Mouse (Mus musculus) cerebellum, postnatal 14 days (tissue): Measurements from ENCODE around the gene Eps15l1.

Experiments
- DNase-seq, 2 experiments: peaks; one replicate each; pipeline ENCODE4 v3.0.0; 2021; ENCODE audit warnings: mixed read lengths in 2 of 2

Gene Eps15l1

DNA sequence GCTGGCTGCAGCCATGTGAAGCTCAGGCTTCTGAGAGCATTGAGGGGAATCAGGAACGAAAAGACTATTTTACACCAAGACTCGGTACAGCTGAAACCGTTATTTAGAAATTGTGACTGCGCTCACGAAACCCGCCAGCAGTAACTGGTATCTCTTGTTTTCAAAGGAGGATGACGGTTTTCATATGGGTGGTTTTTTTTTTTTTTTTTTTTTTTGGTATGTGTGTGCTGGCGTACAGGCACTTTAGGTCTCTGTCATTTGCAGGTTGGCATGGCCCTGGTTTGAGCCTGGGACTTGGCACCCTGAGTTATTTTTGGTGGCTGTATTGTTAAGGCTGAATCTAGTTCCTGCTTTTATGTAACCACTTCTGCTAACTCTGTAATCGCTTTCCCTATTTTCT is 71.4 kb downstream of the Eps15l1 start:
- DNase-seq: no peak

DNA sequence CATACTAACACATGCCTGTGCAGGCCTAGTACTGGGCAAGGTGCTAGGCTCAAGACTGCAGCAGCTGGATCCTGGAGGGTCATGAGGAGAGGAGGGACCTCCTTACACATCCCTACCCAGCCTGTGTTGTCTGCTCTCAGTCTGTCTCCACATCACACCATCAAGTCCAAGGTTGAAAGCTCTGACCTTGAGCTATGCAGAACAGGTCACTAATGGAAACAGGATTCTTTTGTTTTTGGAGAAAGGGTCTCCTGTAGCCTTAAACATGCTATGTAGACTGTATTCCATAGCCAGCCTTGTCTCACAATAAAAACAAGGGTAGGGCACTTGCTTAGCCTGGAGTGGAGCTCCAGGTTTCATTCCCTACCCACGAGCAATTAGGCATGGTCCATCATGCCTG is 72.3 kb downstream of the Eps15l1 start:
- DNase-seq: no peak

DNA sequence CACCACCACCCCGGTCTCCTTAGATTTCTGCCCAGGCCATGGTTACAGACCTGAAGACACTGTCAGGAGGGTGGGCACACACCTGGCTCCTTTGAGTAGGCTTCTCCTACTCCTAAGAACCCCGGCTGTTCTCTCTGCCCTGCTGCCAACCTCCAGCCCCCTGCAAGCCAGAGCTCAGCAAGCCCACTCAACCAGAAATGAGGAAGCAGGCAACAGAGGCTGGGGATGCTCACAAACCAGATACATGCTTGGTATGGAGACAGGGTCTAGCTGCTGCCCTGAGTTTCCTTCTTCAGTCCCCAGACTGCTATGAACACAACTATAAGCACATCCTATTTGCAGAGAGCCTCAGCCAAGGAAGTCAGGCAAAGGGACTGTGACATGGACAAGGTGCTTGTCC is 73.1 kb downstream of the Eps15l1 start:
- DNase-seq: no peak

DNA sequence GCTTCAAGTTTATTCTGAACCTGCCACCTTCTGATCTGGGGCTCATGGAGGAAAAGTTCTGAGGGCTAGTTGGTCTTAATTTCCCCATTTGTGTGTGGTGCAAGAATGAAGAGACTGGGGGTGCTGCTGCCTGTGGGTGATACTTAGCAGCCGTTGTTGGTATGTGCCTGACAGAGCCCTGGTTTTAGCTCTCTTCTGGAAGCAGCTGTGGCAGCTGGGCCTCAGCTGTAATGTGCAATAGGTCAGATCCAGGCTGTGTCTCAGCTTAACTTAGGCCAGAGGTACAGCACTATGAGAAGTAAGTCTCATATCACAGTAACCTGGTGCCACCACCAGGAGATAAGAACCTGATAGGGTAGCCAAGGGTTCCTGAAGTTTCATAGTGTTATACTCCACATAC is 73.7 kb downstream of the Eps15l1 start:
- no peak for DNase-seq

DNA sequence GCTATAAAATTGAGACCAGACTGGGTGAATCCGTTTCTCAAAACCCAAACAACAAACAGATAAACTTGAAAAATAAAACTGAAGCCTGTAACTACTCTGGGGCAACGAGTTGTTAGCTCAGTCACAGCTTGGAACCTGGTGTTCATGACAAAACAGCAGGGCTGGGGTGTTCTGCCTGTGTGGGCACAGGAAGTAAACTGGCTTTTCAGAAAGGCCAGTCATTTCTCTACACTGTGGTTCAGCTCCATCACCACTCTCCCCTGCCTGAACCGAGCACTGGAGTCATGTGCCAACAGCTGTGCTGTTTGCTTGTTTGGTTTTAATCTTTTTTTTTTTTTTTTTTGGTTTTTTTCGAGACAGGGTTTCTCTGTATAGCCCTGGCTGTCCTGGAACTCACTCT is 77.5 kb downstream of the Eps15l1 start:
- DNase-seq: no peak

DNA sequence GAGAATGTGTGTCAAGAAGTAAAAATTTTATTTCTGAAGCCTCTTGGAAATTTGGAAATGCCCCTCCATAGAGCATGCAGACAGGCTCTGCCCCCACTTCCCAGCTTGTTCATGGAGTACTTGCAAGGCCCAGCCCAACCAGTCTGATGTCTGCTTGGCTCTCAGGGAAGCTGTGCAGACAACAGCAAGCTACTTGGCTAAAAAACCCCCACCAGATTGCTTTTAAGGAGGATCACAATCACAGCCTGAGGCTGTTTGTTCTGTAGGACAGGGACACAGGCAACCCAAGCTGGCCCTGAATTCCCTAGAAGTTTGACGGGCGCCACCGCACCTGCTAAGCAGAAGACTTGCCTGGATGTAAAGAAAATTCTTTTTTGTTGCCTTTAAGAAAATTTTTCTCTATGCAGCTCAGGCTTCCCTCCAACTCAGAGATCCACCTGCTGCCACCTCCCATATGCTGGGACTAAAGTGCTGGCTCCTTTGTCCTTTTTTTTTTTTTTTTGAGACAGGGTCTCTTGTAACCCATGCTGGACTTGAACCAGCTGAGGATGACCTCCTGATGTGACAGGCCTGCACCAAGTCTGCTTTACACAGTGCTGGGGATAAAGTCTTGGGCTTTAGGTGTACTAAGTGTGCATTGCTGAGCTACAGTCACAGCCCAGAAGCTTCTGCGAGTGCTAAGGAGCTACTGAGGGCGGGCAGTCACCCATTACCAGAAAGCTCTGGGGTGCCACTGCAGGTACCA is 78.5 kb downstream of the Eps15l1 start:
- DNase-seq: peak; percentile 36 to 52

DNA sequence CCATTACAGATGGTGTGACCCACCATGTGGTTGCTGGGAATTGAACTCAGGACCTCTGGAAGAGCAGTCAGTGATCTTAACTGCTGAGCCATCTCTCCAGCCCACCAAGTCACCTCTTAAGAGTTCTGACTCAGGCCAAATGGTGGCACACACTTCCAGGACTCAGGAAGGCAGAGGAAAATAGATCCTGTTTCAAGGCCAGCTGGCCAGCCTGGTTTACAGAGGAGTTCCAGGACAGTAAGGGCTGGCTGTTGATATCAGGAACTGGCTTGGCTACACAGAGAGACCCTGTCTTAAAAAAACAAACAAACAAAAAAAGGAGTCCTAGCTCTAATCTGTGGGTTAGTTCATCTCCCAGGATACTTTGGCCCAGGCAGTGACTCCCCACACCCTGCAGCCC is 84.2 kb downstream of the Eps15l1 start:
- DNase-seq: no peak

DNA sequence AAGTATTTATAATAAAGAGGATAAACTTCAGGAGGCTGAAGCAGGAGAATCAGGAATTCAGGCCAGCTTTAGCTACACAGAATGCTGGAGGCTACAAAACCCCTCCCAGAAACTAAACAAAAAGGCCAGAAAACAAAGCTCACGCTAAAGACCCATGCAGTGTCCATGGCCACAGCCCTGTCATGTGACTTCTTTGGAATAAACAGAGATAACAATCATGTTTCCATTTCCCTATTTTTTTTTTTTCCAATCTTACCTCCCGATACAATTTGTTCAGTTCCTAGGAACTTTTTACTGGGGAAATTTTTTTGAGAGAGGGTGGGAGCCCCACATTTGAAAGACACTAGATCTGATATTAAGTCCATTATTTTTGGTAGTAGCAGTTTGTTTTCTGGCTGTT is 85.0 kb downstream of the Eps15l1 start:
- no peak for DNase-seq

DNA sequence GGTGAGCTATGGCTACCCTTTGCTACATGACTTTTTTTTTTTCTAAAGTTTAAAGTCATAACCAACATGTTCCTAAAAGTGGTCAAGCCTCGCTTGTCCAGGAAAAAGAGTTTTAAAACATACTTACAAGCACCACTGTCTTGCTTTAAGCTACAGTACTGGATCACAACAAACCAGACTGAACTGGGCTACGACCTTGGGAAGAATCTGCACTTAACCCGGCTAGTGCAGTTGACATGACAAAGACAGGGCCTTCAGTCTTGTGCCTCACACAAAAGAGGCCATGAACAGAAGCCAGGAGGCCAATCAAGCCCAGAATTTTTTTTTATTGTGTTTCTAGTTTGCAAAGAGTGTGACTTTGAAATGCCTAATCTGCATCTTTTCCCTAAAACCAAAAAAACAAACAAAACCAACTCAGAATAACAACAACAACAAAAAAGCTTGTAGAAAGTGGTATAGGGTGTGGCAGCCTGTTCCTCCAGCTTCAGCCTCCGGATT is 87.1 kb downstream of the Eps15l1 start:
- no peak for DNase-seq

DNA sequence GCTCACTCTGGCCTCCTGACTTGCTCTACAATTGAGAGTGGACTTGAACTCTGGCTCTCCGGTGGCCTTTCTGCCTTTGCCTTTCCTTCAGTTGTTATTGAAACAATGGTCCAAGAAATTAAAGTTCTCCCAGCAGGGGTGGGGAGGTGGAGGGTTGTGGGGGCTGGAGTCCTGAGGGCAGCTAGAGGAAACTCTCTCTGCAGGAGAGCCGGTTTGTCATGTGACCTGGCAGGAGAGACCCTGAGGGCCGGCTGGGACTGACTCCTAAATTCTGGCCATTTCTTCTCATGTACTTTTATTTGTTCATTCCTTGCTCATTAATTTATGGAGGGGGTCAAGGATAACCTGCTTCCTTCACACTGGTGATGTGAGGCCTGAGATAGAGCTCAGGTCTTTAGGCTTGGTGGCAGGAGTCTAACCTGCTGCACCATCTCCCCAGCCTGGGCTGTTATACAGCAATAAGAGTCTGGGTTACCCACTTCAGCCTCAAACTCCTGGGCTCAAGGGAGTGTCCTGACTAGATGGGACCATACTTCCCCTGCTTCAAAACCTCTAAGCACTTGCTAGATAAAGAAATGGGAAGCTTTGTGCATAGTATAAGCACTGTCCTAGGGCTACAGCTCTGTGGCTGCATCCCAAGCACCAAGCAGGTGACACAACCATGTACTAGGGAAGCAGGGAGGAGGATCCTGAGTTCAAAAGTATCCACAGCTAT is 87.7 kb downstream of the Eps15l1 start:
- DNase-seq: no peak

DNA sequence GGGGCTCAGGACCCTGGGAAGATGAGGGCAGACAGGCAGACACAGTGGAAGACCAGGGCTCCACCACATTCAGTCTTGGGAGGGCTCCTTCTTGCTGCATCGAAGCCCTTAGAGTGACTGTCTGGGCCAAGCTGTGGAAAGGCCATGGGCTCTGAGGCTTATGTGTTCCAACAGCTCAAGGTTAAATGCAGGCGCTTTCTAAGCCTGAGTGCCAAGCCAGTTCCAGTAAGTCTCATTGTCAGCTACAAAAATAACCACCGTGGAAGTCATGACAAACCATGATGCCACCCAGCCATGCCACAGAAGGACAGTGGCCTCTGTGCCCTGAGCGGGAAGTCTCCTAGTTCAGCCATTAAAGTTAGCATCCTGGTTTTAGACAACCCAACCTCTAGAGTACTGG is 89.6 kb downstream of the Eps15l1 start:
- no peak for DNase-seq

DNA sequence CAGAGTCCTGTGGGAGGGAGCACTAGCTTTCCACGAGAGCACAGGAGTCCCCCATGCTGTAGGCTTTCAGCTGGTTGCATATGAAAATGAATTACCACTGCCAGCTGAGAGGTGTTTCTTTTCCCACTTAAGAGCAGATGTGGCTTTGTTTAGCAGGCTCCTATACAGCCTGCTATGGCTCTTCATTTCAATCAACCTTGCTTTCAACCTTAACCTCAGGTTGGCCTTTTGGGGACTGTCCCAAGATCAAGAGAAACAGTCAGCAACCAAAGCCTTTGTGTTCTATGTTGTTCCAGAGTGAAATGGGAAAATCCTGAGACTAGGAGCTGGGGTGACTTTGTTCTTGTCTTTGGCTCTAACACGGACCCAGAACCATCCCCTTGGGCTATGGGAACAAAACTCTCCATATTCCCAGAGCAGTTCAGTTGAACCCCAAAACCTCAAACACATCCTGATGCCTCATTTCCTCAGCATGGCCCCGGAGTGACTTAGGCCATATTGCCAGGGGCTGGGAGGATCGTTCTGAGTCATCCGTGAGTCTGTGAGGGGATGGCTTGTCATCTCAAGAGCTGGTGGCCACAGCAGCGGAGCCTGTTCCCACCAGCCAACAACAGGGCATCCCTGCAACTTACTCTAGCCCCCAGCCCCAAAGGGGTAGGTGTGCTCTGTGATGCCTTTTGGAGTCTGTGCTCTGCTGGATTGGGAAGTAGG is 90.3 kb downstream of the Eps15l1 start:
- DNase-seq: no peak

DNA sequence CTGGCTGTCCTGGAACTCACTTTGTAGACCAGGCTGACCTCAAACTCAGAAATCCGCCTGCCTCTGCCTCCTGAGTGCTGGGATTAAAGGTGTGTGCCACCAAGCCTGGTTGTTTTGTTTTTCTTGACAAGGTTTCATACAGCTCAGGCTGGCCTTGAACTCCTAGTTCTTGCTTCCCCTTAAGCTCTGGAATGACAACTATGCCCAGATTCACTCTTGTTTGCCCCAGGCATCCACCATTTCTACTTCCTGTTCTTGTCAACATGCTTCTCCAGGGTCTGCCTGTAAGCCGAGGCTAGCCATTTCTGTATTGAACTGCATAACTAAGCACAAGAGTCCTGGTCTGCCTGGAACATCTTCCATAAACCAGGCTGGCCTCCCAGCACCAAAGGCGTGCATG is 92.1 kb downstream of the Eps15l1 start:
- no peak for DNase-seq

DNA sequence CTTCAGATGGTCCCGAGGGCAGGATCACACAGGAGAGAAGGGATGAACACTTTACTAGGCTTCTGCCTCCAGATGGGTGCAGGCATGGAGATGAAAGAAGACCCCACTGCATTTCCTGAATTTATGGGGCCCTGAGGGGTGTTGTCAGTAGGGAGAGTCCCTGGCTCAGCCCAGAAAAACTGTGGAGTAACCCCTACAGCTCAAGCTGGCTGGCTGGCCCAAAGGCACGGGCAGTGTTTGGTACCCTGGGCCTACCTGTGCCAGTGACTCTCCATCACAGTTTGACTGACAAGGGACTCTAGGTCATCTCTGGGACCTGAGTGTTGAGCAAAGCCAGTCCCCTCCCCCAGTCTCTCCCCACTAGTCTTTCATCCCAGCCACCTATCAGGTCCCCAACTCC is 96.6 kb downstream of the Eps15l1 start:
- no peak for DNase-seq

DNA sequence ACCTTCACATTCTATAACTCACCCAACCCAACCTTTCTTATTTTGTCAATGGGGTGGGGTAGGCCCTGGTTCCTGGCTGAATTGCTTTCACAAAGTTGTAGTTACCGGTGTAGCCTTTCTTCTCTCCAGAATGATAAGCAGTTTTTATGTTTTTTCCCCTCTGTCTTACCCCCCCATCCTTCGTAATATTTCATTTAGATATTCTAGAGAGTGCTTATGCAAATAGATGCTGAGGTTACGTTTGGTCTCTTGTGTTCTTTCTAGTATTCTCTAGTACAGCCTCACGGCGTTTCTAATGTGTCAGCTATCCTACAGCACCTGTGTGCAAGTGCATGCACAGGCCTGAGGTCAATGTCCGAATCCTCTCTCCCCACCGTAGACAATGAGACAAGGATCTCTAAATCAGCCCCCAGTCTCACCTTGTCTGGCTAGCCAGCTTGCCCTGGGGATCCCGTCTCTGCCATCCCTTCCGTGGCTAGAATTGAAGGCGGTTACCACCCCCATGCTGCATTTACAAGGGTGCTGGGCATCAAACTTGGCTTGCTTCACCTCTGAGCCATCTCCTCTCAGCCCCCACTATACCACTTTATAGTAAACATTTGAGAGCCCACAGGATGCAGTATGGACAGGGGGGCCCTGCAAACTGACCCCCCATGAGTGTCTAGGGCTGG is 97.1 kb downstream of the Eps15l1 start:
- DNase-seq: no peak

DNA sequence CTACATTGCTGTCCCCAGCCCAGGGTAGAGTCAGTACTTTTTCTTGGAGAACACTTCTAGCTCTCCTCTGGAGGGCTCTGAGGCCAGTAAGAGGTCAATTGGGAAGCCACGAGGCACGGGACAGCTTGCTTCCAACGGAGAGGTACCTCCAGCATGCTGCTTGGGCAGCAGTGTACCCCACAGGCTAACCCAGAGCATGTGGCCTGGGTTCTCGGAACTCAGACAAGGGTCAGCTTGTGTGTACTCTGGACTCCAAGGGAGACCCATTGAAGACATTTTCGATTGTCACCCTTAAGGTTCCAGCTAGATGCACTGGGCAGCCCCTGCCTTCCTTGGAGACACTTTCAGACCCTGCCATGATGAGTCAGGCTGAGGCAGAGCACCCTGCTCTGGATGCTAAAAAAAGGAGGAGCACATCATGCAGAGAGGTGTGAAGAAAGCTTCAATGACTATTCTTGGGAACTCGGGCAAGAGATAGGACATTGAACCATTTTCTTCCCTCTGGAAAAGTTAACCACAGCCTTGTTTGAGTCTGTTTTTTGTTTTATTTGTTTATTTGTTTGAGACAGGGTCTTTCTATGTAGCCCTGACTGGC is 98.0 kb downstream of the Eps15l1 start:
- DNase-seq: no peak

DNA sequence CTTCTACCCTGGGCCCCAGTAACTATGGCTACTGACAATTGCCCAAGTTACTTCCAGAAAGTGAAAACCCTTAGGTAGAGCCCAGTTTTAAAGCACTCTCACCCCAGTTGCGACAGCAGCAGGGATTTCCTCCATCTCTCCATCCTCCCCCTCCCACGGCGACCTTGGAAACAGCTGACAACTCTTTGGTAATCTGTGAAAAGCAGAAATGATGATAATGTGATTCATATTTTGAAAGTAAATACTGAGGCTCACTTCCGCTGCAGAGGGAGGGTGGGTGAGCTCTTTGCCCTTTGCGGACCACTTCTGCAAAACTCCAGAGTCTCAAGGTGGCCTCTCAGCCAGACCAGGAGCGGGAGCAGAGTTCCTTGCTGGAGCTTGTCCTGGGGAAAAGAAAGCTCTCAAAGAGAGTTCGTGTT is 98.8 kb downstream of the Eps15l1 start:
- DNase-seq: no peak

DNA sequence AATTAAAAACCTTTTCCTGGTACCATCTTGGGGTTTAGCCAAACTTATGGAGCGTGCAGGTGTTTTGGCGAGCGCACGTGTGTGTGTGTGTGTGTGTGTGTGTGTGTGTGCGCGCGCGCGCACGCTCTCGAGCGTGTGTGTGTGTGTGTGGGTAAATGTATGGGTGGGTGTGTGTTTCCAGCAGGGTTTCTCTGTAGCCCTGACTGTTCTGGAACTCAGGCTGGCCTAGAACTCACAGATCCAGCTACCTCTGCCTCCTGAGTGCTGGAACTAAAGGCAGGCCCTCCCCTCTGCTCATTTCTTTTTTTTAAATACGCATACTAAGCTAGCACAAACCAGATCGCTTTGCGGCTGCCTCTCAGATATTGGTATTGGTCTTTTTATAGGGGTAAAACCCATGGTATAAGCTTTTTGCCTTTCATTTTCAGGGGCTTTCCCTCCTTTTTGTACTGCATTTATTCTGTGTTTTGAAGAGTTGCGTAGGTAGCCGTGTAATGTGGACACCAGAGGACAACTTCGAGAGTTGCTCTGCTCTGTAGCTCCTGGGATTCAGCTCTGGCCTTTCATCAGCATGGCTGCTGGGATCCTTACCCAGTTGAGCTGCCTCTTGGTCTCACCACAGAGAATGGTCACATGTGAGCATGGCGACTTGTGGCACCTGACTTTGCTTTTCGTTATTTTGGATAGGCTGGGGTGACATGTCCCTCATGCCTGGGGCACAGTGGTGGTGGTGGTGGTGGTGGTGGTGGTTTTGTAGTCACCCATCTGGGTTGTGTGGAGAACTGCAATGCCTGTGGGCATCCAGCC is 99.4 kb downstream of the Eps15l1 start:
- no peak for DNase-seq

DNA sequence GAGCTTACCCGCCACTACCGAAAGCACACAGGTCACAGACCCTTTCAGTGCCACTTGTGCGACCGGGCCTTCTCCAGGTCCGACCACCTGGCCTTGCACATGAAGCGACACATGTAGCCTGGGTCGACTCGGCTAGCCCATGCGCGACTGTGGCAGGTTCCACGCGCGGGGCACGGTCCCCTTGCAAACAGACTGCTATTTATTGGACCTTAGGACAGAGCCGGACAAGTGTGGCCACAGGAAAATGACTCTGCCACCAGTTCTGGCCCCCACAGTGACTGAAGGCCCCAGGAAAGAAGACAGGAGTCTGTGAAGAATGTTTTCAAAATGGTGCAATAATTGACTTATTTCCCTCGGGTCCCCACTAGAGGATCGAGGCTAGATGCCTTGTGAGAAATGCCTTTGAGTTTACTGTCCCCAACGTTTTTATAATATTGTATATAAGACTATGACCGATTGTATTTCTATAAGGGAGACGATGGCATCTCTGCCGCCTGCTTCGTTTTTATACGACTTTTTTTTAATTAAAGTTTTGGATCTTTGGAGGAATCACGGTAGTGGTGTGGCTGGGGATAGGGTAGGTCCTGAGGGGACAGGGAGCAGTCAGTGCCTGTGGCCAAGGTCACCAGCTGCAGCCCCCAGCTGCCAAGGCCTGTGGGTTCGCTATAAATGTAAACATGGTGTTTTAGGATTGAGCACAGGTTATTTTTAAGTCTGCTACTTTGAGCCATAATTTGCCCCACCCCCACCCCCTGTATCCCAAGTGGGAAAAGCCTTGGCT is 100.3 kb downstream of the Eps15l1 start:
- DNase-seq: no peak

DNA sequence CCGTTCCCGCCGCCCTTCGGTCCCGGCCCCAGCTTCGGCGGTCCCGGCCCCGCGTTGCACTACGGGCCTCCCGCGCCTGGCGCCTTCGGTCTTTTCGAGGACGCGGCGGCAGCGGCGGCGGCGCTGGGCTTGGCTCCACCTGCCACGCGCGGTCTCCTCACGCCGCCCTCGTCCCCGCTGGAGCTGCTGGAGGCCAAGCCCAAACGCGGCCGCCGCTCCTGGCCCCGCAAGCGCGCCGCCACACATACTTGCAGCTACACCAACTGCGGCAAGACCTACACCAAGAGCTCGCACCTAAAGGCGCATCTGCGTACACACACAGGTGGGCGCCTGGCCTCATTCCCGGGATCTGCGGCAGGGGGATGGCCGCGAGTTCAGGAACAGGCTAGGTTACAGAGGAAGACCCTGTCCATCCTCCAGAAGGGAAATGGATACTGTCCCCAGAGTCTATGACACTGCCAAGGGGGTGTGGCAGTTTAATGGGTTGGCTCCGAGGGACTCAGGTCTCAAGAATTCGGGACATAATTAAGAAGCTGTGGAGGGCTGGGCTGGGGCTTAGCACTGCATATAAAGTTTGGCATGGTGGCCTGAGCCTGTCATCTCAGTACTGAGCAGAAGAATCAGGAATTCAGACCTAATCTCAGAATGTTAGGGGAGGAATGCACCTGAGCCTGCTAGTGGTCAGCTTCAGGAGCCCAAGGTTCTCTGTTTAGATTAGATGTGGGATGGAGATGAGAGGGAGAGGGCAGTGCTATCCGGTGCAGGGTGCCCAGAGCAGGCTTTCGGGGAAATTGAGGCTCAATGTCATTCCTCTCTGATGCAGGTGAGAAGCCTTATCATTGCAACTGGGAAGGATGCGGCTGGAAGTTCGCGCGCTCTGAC is 101.1 kb downstream of the Eps15l1 start:
- DNase-seq: peak in 1 of 2 experiments; percentile 33
